Mouse (Mus musculus) stomach, postnatal 0 days (tissue): ENCODE data around the gene Per1. TPM values are rescaled to one million over a fixed set of nuclear protein-coding genes. Genes with fewer than 3 reads are reported as not detected.

Experiments used
- ATAC-seq: fragments of 200-750 bp; cut with Nextera tagmentation; 2 replicates; pipeline ENCODE4 v1.8.0; 2017; ENCODE audit not compliant: low FRiP score, low TSS enrichment
- DNase-seq: peaks from one replicate; pipeline ENCODE4 v3.0.0-alpha.2; 2016; ENCODE audit warnings: low spot score
- H3K27ac ChIP-seq: fragments of 300-500 bp; sonication (generic); replicated peaks from 2 replicates; pipeline ENCODE4 v1.5.1; 2014; ENCODE audit warnings: mild to moderate bottlenecking, control low read depth
- H3K27me3 ChIP-seq: fragments of 300-500 bp; sonication (generic); 2 replicates; pipeline ENCODE4 v1.6.1; 2014; ENCODE audit warnings: low read length; ENCODE audit not compliant: control insufficient read depth, insufficient read depth
- H3K36me3 ChIP-seq: fragments of 300-500 bp; sonication (generic); 2 replicates; pipeline ENCODE4 v1.6.1; 2014; ENCODE audit warnings: low read length, mixed read lengths; ENCODE audit not compliant: control insufficient read depth, insufficient read depth
- H3K4me1 ChIP-seq: fragments of 300-500 bp; sonication (generic); replicated peaks from 2 replicates; pipeline ENCODE4 v1.6.1; 2014; ENCODE audit warnings: antibody characterized with exemption; ENCODE audit not compliant: control insufficient read depth, insufficient read depth
- H3K4me2 ChIP-seq: fragments of 300-500 bp; sonication (generic); replicated peaks from 2 replicates; pipeline ENCODE4 v1.6.1; 2014; ENCODE audit warnings: low read depth, mild to moderate bottlenecking, control low read depth, moderate library complexity
- H3K4me3 ChIP-seq: fragments of 300-500 bp; sonication (generic); 2 replicates; pipeline ENCODE4 v1.5.1; 2014; ENCODE audit warnings: low read depth, low read length, control low read depth
- H3K9ac ChIP-seq: fragments of 300-500 bp; sonication (generic); 2 replicates; pipeline ENCODE4 v1.6.1; 2014; ENCODE audit warnings: mild to moderate bottlenecking, low read length, control low read depth, mixed read lengths
- H3K9me3 ChIP-seq: fragments of 300-500 bp; sonication (generic); 2 replicates; pipeline ENCODE4 v1.6.1; 2016; ENCODE audit warnings: low read length; ENCODE audit not compliant: control insufficient read depth
- CTCF ChIP-seq: IDR thresholded peaks from 2 replicates; pipeline ENCODE4 v1.5.1; 2016; ENCODE audit warnings: antibody characterized with exemption, low read depth, mild to moderate bottlenecking, moderate library complexity
- EP300 ChIP-seq: optimal IDR thresholded peaks from 2 replicates; pipeline ENCODE3; 2016; ENCODE audit warnings: antibody characterized with exemption
- WGBS: fragments of 180-500 bp; shearing (Covaris S2); extraction: QIAGEN DNeasy Blood & Tissue Kit; methylation state at CpG from one replicate; pipeline ENCODE4 v1.1.7; 2014; 5-methylcytosine and 5-hydroxymethylcytosine counted together
- polyA plus RNA-seq: library from polyadenylated mRNA; unstranded; fragments of >200 nt; fragmentation: Nextera tagmentation; extraction: Ambion mirVana; gene quantifications from 2 replicates; pipeline ENCODE4 v1.2.1, GENCODE M21; 2015

Gene Per1
- polyA plus RNA-seq, 1 experiment from 2014 or later, result 13.1 TPM

DNA sequence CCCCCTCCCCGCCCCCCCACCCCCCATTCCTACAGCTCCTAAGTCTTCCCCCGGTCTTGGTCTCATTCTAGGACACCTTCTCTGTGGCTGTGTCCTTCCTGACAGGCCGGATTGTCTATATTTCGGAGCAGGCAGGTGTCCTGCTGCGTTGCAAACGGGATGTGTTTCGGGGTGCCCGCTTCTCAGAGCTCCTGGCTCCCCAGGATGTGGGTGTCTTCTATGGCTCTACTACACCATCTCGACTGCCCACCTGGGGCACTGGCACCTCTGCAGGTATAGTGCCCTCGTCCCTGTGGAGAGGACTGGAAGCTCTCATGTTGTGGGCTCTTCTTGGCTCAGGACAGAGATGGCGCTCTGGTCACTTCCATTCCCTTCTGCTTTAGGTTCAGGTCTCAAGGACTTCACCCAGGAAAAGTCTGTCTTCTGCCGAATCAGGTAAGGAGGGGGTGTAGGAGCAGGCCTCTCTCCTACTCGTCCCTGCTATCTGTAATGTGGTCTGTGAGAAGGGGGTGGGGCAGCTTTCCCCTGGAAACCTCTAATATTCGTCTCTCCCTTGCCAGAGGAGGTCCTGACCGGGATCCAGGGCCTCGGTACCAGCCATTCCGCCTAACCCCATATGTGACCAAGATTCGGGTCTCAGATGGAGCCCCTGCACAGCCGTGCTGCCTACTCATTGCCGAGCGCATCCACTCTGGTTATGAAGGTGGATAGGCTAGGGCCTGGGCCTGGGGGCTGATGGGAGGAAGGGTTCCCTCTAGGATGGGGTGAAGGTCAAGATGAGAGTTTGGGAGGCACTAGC, 6.8 kb downstream of the Per1 start:
- Histone ChIP-seq H3K4me3 (no peak overlapping the region), H3K36me3 (peaks cover 66% of the 10 kb centered on the region), H3K9ac (no peak overlapping the region), H3K27ac (no peak overlapping the region), H3K4me2 (no peak overlapping the region), H3K4me1 (peaks cover 8% of the 10 kb centered on the region), H3K9me3 (no peaks in the 10 kb centered on the region), H3K27me3 (no peaks in the 10 kb centered on the region)
- TF ChIP-seq EP300 (no peak), CTCF (no peak)
- ATAC-seq (no peak), DNase-seq (no peak)
- 90% methylated on average over 21 of the region's 21 CpGs for WGBS

DNA sequence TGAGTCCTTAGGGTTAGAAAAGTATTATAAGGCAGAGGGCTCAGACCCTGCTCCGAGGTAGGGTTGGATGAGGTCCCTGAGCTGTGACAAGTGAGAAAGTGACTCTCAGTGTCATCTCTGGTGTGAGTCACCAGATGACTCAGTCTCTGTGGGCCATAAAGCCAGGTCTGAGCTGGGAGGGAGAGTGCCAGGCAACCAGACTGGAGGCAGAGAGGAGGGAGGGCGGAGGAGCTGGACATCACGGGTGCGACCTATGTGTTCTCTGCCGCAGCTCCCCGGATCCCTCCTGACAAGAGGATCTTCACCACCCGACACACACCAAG, 7.3 kb downstream of the Per1 start:
- DNase-seq (no peak), ATAC-seq (no peak)
- WGBS, result 87% methylated on average over 7 of the region's 7 CpGs
- H3K27ac ChIP-seq, result no peak overlapping the region
- H3K9me3 ChIP-seq, result no peaks in the 10 kb centered on the region
- H3K27me3 ChIP-seq, result no peaks in the 10 kb centered on the region
- H3K36me3 ChIP-seq, result peaks cover 71% of the 10 kb centered on the region
- H3K4me3 ChIP-seq, result no peak overlapping the region
- no peak overlapping the region for H3K4me2 ChIP-seq
- no peak overlapping the region for H3K9ac ChIP-seq
- TF ChIP-seq CTCF (no peak), EP300 (no peak)
- peaks cover 8% of the 10 kb centered on the region for H3K4me1 ChIP-seq

DNA sequence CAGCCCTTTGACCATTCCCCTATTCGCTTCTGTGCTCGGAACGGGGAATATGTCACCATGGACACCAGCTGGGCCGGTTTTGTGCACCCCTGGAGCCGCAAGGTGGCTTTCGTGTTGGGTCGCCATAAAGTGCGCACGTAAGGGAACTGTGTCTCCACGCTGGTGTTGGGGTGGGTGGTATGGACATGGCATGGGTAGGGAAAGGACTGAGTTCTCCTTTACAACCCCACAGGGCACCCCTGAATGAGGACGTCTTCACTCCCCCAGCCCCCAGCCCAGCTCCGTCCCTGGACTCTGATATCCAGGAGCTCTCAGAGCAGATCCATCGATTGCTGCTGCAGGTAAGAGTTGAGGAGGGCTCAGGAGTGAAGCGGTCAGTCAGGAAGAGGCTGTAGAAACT, 8.1 kb downstream of the Per1 start:
- no peak for ATAC-seq
- 94% methylated on average over 14 of the region's 14 CpGs for WGBS
- H3K27me3 ChIP-seq, result no peaks in the 10 kb centered on the region
- no peak overlapping the region for H3K9ac ChIP-seq
- H3K9me3 ChIP-seq, result no peaks in the 10 kb centered on the region
- H3K4me2 ChIP-seq, result no peak overlapping the region
- TF ChIP-seq EP300 (no peak), CTCF (no peak)
- peaks cover 3% of the 10 kb centered on the region for H3K4me1 ChIP-seq
- no peak for DNase-seq
- H3K4me3 ChIP-seq, result no peak overlapping the region
- H3K36me3 ChIP-seq, result peaks cover 77% of the 10 kb centered on the region
- no peak overlapping the region for H3K27ac ChIP-seq

DNA sequence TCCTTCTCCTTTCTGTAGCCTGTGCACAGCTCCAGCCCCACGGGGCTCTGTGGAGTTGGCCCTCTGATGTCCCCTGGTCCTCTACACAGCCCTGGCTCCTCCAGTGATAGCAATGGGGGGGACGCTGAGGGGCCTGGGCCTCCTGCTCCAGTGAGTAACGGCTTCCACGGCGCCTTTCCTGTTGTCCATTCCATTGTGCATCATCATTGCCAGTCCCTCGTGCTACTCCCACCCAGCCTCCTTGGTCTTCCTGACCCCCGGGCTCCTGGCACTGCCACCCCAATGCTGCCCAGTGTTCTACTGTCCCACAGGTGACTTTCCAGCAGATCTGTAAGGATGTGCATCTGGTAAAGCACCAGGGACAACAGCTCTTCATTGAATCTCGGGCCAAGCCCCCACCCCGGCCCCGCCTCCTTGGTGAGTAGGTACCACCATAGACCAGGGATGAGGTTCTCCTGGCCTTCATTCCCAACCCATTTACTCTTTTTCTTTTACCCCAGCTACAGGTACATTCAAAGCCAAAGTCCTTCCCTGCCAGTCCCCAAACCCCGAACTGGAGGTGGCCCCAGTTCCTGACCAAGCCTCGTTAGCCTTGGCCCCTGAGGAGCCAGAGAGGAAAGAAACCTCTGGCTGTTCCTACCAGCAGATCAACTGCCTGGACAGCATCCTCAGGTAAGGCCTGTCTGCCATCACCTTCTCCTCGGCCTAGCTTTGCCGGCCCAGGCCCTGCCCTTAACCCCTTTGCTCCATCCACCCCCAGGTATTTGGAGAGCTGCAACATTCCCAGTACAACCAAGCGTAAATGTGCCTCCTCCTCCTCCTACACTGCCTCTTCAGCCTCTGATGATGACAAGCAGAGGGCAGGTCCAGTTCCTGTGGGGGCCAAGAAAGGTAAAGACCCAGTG, 8.8 kb downstream of the Per1 start:
- no peak overlapping the region for H3K27ac ChIP-seq
- no peaks in the 10 kb centered on the region for H3K9me3 ChIP-seq
- H3K4me2 ChIP-seq, result no peak overlapping the region
- H3K9ac ChIP-seq, result no peak overlapping the region
- 88% methylated on average over 15 of the region's 15 CpGs for WGBS
- TF ChIP-seq EP300, result no peak
- TF ChIP-seq CTCF, result no peak
- DNase-seq (no peak), ATAC-seq (no peak)
- no peaks in the 10 kb centered on the region; the same call in 1 of the 2 replicates for H3K4me1 ChIP-seq
- H3K27me3 ChIP-seq, result no peaks in the 10 kb centered on the region
- peaks cover 82% of the 10 kb centered on the region for H3K36me3 ChIP-seq
- no peak overlapping the region for H3K4me3 ChIP-seq

- WGBS, result 88% methylated on average over 14 of the region's 14 CpGs
- no peak for DNase-seq
Observed at GRCm38 (mm10) chr11:69104487-69104886, 9.5 kb downstream of the Per1 start.

More at GRCm38 (mm10) chr11:69104487-69104886, 9.5 kb downstream of the Per1 start:
- Histone ChIP-seq H3K27ac (no peak overlapping the region), H3K4me2 (no peak overlapping the region), H3K9ac (no peak overlapping the region), H3K9me3 (no peaks in the 10 kb centered on the region), H3K27me3 (no peaks in the 10 kb centered on the region), H3K4me1 (no peaks in the 10 kb centered on the region; the same call in 1 of the 2 replicates), H3K36me3 (peaks cover 89% of the 10 kb centered on the region), H3K4me3 (no peak overlapping the region)
- no peak for ATAC-seq
- TF ChIP-seq EP300 (no peak), CTCF (no peak)
